Mouse (Mus musculus) layer of hippocampus, adult 2 months (tissue): ENCODE measurements around the gene Lclat1. TPM values are rescaled to one million over a fixed set of nuclear protein-coding genes. Genes with fewer than 3 reads are reported as not detected.
A peak's percentile ranks its signal among the peaks of the same experiment; 100 is the strongest.

ENCODE experiments used
- DNase-seq, 2 experiments: peaks; one replicate each; pipeline ENCODE4 v3.0.0; 2022; ENCODE audit warnings: low spot score in 2 of 2
- H3K27ac ChIP-seq: fragments of 200-600 bp; 2 replicates; pipeline ENCODE4 v1.8.1; 2022
- H3K4me3 ChIP-seq: fragments of 200-600 bp; 2 replicates; pipeline ENCODE4 v1.8.1; 2022; ENCODE audit warnings: mild to moderate bottlenecking
- CTCF ChIP-seq: fragments of 200-600 bp; conservative IDR thresholded peaks from 2 replicates; pipeline ENCODE4 v1.8.1; 2022; ENCODE audit warnings: antibody characterized with exemption, mild to moderate bottlenecking, moderate library complexity
- total RNA-seq, 2 experiments: library from RNA; stranded (reverse); gene quantifications; 2 replicates each; pipeline ENCODE4 v1.2.3; 2021

The Lclat1 gene
- total RNA-seq, 2 experiments from 2014 or later, result 32.9 to 34.6 TPM

- Histone ChIP-seq H3K27ac (no peak overlapping the region), H3K4me3 (no peak overlapping the region)
- no peak for TF ChIP-seq CTCF
- no peak for DNase-seq
These were observed 55.8 kb downstream of the Lclat1 start for GRCm38 (mm10) chr17:73163597-73163996.

- no peak for DNase-seq
- TF ChIP-seq CTCF, result no peak
- no peak overlapping the region for H3K27ac ChIP-seq
- no peak overlapping the region for H3K4me3 ChIP-seq
These were observed 56.3 kb downstream of the Lclat1 start for GRCm38 (mm10) chr17:73164121-73164520.

GRCm38 (mm10) chr17:73169461-73169860 lies 61.7 kb downstream of the Lclat1 start:
- TF ChIP-seq CTCF, result no peak
- no peak for DNase-seq
- H3K27ac ChIP-seq, result no peak overlapping the region
- H3K4me3 ChIP-seq, result no peak overlapping the region

- no peak for TF ChIP-seq CTCF
- no peak overlapping the region for H3K4me3 ChIP-seq
- DNase-seq, result no peak
These were observed 62.4 kb downstream of the Lclat1 start for GRCm38 (mm10) chr17:73170141-73170540.

GRCm38 (mm10) chr17:73174083-73174562 lies 66.3 kb downstream of the Lclat1 start:
- TF ChIP-seq CTCF, result peak; percentile 77
- Histone ChIP-seq H3K4me3 (no peak overlapping the region), H3K27ac (no peak overlapping the region)
- DNase-seq, result peak in 1 of 2 experiments; percentile 30

More at GRCm38 (mm10) chr17:73170141-73170540, 62.4 kb downstream of the Lclat1 start:
- H3K27ac ChIP-seq, result no peak overlapping the region

GRCm38 (mm10) chr17:73175720-73176119 lies 67.9 kb downstream of the Lclat1 start:
- no peak for DNase-seq
- TF ChIP-seq CTCF, result no peak
- no peak overlapping the region for H3K4me3 ChIP-seq
- no peak overlapping the region for H3K27ac ChIP-seq

- DNase-seq, result no peak
These were observed 69.3 kb downstream of the Lclat1 start for GRCm38 (mm10) chr17:73177079-73177478.

GRCm38 (mm10) chr17:73186929-73187328 lies 79.1 kb downstream of the Lclat1 start:
- DNase-seq, result no peak
- Histone ChIP-seq H3K4me3 (no peak overlapping the region), H3K27ac (no peak overlapping the region)
- no peak for TF ChIP-seq CTCF

More at GRCm38 (mm10) chr17:73177079-73177478, 69.3 kb downstream of the Lclat1 start:
- Histone ChIP-seq H3K4me3 (no peak overlapping the region), H3K27ac (no peak overlapping the region)
- no peak for TF ChIP-seq CTCF

- no peak for TF ChIP-seq CTCF
- no peak overlapping the region for H3K4me3 ChIP-seq
- no peak for DNase-seq
- no peak overlapping the region for H3K27ac ChIP-seq
These were observed 86.4 kb downstream of the Lclat1 start for GRCm38 (mm10) chr17:73194146-73194545.

- no peak for DNase-seq
- no peak overlapping the region for H3K4me3 ChIP-seq
- no peak overlapping the region for H3K27ac ChIP-seq
- no peak for TF ChIP-seq CTCF
These were observed 86.8 kb downstream of the Lclat1 start for GRCm38 (mm10) chr17:73194575-73194974.

- DNase-seq, result no peak
- Histone ChIP-seq H3K4me3 (no peak overlapping the region), H3K27ac (no peak overlapping the region)
- TF ChIP-seq CTCF, result no peak
These were observed 87.4 kb downstream of the Lclat1 start for GRCm38 (mm10) chr17:73195074-73195723.

GRCm38 (mm10) chr17:73196139-73196538 lies 88.4 kb downstream of the Lclat1 start:
- Histone ChIP-seq H3K27ac (no peak overlapping the region), H3K4me3 (no peak overlapping the region)
- no peak for DNase-seq
- TF ChIP-seq CTCF, result peak; percentile 60

GRCm38 (mm10) chr17:73197724-73198123 lies 89.9 kb downstream of the Lclat1 start:
- Histone ChIP-seq H3K4me3 (no peak overlapping the region), H3K27ac (no peak overlapping the region)
- TF ChIP-seq CTCF, result no peak
- no peak for DNase-seq

GRCm38 (mm10) chr17:73199387-73199786 lies 91.6 kb downstream of the Lclat1 start:
- Histone ChIP-seq H3K27ac (no peak overlapping the region), H3K4me3 (no peak overlapping the region)
- no peak for DNase-seq
- TF ChIP-seq CTCF, result peak; percentile 70

- DNase-seq, result no peak
- TF ChIP-seq CTCF, result no peak
- no peak overlapping the region for H3K4me3 ChIP-seq
- no peak overlapping the region for H3K27ac ChIP-seq
These were observed 92.6 kb downstream of the Lclat1 start for GRCm38 (mm10) chr17:73200380-73200779.
